Mouse (Mus musculus) kidney, postnatal 14 days (tissue): ENCODE results near the gene Gm2564.
"Not testable (repeated sequence)": the region's sequence is repeated elsewhere in the genome, so short reads cannot be mapped to it uniquely, and the experiment has no call there.

ENCODE experiments used
- DNase-seq: peaks from one replicate; pipeline ENCODE4 v3.0.0; 2022; ENCODE audit warnings: mixed read lengths

Gene Gm2564

GRCm38 (mm10) chr4:42629419-42629818 lies at the start of gene Gm2564:
Gene Gm2564 (plus strand): TSS chr4:42629719.
- not testable (repeated sequence) for DNase-seq

GRCm38 (mm10) chr4:42611895-42612294 lies 17.6 kb upstream of the Gm2564 start, which contains the start of gene Gm10591:
Gene Gm10591 (plus strand): TSS chr4:42612195.
- DNase-seq = not testable (repeated sequence)

GRCm38 (mm10) chr4:42654951-42655350 lies 25.4 kb downstream of the Gm2564 start, which contains the start of gene Ccl27b:
Gene Ccl27b (plus strand): TSS chr4:42655251.
- not testable (repeated sequence) for DNase-seq

GRCm38 (mm10) chr4:42661793-42662192 lies 32.3 kb downstream of the Gm2564 start, which contains the start of gene Il11ra2:
Gene Il11ra2 (minus strand): TSS chr4:42661893.
- DNase-seq = not testable (repeated sequence)

GRCm38 (mm10) chr4:42675415-42675814 lies 45.9 kb downstream of the Gm2564 start:
- not testable (repeated sequence) for DNase-seq

GRCm38 (mm10) chr4:42679365-42679764 lies 49.8 kb downstream of the Gm2564 start:
- DNase-seq = not testable (repeated sequence)

GRCm38 (mm10) chr4:42680374-42681356 lies 51.1 kb downstream of the Gm2564 start:
- DNase-seq = not testable (repeated sequence)
